Mouse (Mus musculus) central nervous system, embryonic 14 days (tissue): ENCODE data around the gene Fancm. TPM values are rescaled to one million over a fixed set of nuclear protein-coding genes. Genes with fewer than 3 reads are reported as not detected.

Experiments
- polyA plus RNA-seq: library from polyadenylated mRNA; depleted of rRNA; stranded (reverse); fragments of >200 nt; gene quantifications from 2 replicates; pipeline ENCODE4 v1.2.3, GENCODE M21; 2012; rRNA removed

The Fancm gene
- 9.5 and 9.7 TPM in 2 replicates for polyA plus RNA-seq

DNA sequence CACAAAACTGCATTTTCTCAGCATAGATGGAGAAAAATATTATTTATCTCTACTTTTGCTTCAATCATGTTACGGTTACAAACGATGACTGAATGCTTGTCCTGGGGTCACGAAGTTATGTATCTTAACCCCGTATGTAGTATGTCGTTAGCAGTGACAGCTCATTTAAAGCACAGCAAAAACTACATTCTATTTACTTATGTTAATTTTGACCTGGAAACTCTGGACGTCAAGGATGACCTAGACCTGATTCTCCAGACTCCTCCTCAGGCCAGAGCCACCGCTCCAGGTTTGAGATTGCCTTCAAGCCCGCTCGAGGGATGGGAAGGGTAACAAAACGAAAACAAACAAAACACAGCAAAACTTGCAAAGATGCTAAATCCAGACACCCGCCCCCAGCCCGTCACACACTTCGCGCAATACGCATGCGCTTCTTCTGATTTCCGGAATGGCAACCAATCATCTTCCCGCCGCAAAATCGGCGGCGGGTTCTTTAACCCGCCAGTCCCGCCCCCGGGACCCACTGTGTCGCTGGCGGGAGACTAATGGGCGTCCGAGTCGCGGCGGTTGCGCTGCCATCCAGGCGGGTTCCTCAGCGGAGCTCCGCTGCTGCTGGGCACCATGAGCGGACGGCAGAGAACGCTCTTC, at the start of gene Fancm:
Fancm (plus strand) TSS at position 519 of the 648 bp plus-strand sequence.

GRCm38 (mm10) chr12:65036190-65036870, 39.1 kb upstream of the Fancm start, which contains the start of gene Prpf39:
TSS of gene Prpf39 (plus strand) at chr12:65036333.

DNA sequence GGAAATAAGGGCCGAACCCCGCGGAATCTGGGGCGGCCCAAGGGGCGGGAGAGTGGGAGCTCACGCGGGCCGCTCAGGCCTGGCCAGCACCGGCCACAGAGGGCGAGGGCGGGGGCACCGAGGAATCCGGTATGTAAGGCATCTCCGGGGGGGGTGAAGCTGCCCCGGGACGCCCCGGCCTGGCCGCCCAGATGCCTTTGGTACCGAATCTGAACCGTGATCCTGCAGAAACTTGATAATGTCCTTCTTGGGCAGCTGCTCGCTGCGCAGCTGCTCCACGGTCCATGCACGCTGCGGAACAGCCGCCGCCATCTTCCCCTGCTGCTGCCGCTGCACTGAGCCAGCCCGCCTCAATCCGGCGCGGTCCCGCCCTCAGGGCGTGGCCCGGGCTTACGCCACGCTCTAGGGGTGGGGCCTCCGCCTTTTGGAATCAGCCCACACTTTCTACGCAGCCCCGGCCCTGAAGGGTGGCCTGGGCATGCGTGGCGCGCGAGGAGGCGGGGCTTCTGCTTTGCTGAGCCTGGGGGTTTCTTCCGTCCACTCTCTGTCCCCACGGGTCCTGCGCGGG, 1.7 kb upstream of the Fancm start, which contains the start of gene Fkbp3:
Fkbp3 (minus strand) TSS at position 397 of the 568 bp plus-strand sequence.

GRCm38 (mm10) chr12:65172021-65172951, 96.9 kb downstream of the Fancm start, which contains the start of gene Mis18bp1:
TSS of gene Mis18bp1 (minus strand) at chr12:65172604.

Other genes starting within 250 kb of the Fancm start
- gene Gm527, start 157.7 kb upstream of the Fancm start, polyA plus RNA-seq = 7.8 and 9.4 TPM in 2 replicates
- gene Klhl28, start 110.1 kb upstream of the Fancm start, polyA plus RNA-seq = 9.8 and 11.3 TPM in 2 replicates
- gene Togaram1, start 109.8 kb upstream of the Fancm start, polyA plus RNA-seq = 13.9 and 14.7 TPM in 2 replicates
- gene Prpf39, start 39.3 kb upstream of the Fancm start, polyA plus RNA-seq = 46.9 and 47.5 TPM in 2 replicates
- gene Fkbp3, start 1.6 kb upstream of the Fancm start, polyA plus RNA-seq = 360 and 487 TPM in 2 replicates
- 13.9 and 19.1 TPM in 2 replicates for gene Mis18bp1, start 97.0 kb downstream of the Fancm start, polyA plus RNA-seq
- gene Wdr20rt, start 149.9 kb downstream of the Fancm start, polyA plus RNA-seq = not detected in 2 replicates